Mouse (Mus musculus) lung, postnatal 0 days (tissue): ENCODE data around the gene Tpst2.

Source experiments
- CTCF ChIP-seq: IDR thresholded peaks from 2 replicates; pipeline ENCODE4 v1.5.1; 2016; ENCODE audit warnings: antibody characterized with exemption, mild to moderate bottlenecking
- EP300 ChIP-seq: IDR thresholded peaks from 2 replicates; pipeline ENCODE4 v1.6.1; 2016; ENCODE audit warnings: antibody characterized with exemption, mild to moderate bottlenecking, control low read depth

GRCm38 (mm10) chr5:112247399-112247798 lies 29.1 kb upstream of the Tpst2 start:
- TF ChIP-seq CTCF (no peak), EP300 (no peak)
